Mouse (Mus musculus): ENCODE results near the gene Plk4.
"Not testable (repeated sequence)": the region's sequence is repeated elsewhere in the genome, so short reads cannot be mapped to it uniquely, and the experiment has no call there.

Gene Plk4

DNA sequence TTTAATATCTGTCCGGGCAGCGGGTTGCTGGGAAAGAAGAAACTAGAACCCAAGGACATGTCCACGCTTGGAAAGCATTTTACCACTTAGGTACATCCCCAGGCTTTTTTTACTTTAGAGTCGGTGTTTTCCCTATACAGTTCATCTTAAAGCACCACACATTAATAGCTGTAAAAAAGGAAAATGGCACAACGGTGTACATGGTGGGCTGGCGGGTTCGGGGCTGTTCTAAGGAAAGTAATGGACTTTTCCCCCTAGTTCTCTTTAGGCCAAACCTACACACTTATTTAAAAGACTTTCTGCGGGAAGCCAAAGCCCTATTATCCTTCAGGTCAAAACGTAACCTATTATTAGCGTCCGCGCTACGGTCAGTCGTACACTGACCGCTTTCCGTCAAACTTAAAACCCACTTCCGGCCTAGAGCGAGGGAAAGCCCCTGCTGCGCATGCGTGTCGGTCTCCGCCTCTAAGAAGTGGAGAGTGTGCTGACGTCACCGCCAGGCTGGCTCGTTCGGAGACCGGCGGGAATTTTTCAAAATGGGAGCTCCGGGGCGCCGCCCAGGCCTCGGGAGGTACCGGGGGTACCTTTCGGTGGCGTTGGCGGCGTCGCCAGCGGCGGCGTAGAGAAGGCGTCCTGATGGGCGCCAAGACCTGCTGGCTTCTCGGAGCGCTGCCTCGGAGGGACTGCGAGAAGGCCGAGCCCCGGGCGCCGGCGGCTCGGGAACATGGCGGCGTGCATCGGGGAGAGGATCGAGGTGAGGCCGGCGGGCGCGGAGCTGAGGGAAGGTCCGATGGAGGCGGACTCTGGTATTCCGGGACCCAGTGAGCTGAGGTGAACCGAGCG lies at the start of gene Plk4:
Plk4 (plus strand) TSS at position 490 of the 843 bp plus-strand sequence.
- DNase-seq (ENCODE audit: low read depth, low spot score): peak; percentile 94

- DNase-seq (ENCODE audit: low read depth, low spot score): no peak
Observed at GRCm38 (mm10) chr3:40760746-40761145, 39.1 kb upstream of the Plk4 start.

DNA sequence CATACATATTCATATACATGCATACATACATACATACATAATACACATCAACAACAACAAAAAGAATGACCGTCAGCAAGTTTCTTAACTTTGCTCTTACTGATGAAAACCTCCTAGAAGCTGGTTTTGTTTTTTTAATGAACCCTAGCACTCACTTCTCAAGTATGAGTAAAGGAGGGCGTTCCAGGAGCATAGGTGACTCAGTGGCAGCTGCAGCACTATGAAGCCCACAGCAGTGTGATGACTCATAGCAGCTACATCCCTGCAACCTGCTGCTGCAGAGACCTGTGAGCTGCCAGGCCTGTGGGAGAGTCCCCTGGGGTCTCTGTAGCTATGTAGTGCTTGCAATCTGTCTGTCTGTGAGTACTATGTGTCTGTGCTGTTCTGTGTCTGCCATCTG lies 38.5 kb upstream of the Plk4 start:
- DNase-seq (ENCODE audit: low read depth, low spot score): no peak

- no peak for DNase-seq (ENCODE audit: low read depth, low spot score)
Observed at GRCm38 (mm10) chr3:40793783-40794182, 6.0 kb upstream of the Plk4 start.

- DNase-seq (ENCODE audit: low read depth, low spot score): no peak
Observed at GRCm38 (mm10) chr3:40798054-40798453, 1.8 kb upstream of the Plk4 start.

DNA sequence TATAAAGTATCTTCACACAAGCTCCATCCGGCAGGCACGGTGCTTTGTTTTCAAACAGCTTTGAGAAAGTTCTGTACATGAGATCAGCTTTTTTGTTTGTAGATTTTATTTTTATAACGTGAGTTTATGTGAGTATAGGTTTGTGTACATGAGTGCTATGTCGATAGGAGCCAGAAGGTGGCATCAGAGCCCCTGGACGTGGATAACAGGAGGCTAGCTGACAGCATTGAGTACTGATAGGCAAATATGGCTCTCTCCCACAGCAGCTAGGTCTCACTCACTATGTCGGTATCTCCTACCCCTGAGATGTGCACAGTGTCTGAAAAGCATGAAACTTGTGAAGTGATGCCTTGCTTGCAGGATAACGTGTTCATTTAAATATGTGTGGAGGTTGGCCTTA lies 1.3 kb upstream of the Plk4 start:
- no peak for DNase-seq (ENCODE audit: low read depth, low spot score)

- DNase-seq (ENCODE audit: low read depth, low spot score): no peak
Observed at GRCm38 (mm10) chr3:40800373-40800823, 579 bp downstream of the Plk4 start.

GRCm38 (mm10) chr3:40806871-40807270 lies 7.1 kb downstream of the Plk4 start:
- DNase-seq (ENCODE audit: low read depth, low spot score): no peak

DNA sequence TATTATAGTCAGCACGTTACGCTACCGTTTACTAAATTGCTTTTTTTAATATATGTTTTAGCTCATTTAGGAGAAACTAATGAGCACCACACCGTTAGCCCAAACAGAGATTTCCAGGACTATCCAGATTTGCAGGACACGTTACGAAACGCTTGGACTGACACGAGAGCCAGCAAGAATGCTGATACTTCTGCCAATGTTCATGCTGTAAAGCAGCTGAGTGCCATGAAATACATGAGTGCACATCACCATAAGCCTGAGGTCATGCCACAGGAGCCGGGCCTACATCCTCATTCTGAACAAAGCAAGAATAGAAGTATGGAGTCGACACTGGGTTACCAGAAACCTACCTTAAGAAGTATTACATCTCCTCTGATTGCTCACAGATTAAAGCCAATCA lies 8.9 kb downstream of the Plk4 start:
- no peak for DNase-seq (ENCODE audit: low read depth, low spot score)

DNA sequence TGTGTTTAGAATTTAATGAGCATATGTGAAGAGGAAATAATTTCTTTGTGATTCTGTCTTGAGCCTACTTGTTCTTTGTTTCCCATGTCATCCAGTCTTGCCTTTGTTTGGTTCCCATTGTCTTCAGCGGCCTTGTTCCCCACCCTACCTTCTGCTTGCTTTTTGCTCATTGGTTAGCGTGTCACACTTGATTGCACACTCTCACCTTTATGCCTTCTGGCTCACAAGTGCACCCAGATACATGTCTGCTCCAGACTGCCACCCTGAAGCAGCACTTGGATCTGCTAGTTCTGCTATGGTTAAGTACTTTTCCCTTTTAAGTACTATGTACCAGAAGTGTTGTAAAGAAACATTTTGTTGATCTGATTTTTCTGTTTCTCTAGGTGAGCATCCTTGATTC lies 10.1 kb downstream of the Plk4 start:
- DNase-seq (ENCODE audit: low read depth, low spot score): no peak

DNA sequence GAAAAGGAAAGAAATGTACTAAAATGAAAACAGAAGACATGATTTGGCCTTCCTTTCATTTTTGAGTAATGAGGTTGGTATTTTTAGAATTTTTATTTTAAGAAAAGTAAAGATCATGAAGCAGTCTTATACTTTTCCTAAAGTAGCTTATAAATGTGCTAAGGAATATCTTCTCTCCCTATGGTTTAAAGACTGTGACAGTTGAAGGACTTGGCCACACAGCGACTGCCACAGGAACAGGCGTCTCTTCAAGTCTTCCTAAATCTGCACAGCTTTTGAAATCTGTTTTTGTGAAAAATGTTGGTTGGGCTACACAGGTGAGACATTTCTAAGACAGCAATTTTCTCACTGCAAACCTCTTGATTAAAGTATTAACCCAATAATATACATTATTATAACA lies 13.5 kb downstream of the Plk4 start:
- DNase-seq (ENCODE audit: low read depth, low spot score): no peak

DNA sequence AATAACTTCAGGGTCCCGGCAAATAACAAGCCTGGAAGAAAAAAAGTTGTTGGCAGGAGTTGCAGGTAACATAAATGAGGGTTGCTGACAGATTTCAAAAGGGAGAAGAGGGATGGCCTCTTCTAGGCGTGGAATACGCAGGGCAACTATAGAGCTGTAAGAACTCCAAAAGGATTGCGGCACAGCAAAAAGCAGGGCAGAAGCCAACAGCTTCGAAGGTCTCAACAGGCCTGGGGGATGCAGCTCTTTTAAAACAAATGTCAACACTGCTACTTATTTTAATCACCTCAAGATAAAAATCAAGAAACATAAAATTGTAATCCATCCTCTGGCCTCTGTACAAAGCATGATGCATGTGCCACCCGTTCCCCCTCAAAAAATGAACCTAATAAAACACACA lies 45.7 kb downstream of the Plk4 start:
- not testable (repeated sequence) for DNase-seq (ENCODE audit: low read depth, low spot score)

- DNase-seq (ENCODE audit: low read depth, low spot score): peak; percentile 97
Observed at GRCm38 (mm10) chr3:40846473-40846956, 46.7 kb downstream of the Plk4 start, which contains the start of gene Mfsd8. Gene Mfsd8, minus strand, starts transcription at chr3:40846886.

GRCm38 (mm10) chr3:40846957-40847017 lies 47.0 kb downstream of the Plk4 start, which contains the start of gene Abhd18:
Gene Abhd18, plus strand, starts transcription at chr3:40846970.
- not testable (repeated sequence) for DNase-seq (ENCODE audit: low read depth, low spot score)

DNA sequence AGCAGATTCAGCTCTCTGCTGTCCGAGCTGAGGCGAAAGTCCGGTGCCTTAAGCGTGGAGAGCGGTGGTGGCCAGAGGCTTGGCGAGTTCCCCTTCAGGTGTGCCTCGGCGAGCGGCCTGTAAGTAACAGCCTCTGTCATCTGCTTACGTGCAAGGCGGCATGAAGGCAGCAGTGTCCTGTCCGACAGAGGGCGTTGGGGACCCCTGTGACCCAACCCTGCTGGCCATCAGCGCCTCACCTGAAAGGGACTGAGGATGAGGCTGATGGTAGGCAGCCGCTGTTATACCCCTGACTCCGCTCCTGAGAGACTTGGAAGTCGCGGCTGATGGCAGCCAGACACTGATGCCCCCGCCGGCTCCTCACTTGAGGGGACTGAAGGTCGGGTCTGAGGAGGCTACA lies 47.2 kb downstream of the Plk4 start:
- peak; percentile 24 for DNase-seq (ENCODE audit: low read depth, low spot score)

- not testable (repeated sequence) for DNase-seq (ENCODE audit: low read depth, low spot score)
Observed at GRCm38 (mm10) chr3:40847936-40848335, 48.1 kb downstream of the Plk4 start.

DNA sequence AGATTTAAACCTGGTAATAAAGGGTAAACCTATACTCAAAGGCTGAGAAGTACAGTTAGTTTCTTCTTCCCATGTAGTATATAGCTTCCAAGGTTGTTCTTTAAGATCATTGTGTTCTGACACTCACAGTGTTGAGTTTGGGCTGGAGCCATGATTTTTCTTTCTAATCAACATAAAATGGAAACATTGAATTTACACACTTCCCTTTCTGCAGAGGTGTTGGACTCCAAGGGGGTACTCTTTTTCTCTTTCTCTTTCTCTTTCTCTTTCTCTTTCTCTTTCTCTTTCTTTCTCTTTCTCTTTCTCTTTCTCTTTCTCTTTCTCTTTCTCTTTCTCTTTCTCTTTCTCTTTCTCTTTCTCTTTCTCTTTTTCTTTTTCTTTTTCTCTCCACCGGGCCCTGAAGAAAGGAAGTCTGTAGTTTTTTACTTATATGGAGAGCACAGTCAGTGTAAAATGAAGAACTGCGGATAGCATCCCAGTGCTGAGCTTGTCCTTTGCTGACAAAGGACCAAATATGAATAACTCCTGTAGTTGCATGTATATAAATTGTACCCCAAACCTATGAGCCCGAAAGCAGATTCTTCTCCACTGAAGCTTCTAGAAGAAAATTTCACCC lies 53.4 kb downstream of the Plk4 start:
- DNase-seq (ENCODE audit: low read depth, low spot score): not testable (repeated sequence)

Data from telencephalon, adult 2 months (tissue).